11 mouse cellular contexts compared by ENCODE assay signal in genomic region chr1:126799379-126799798, GRCm38 (mm10). TPM values are rescaled to one million over a fixed set of nuclear protein-coding genes. Genes with fewer than 3 reads are reported as not detected.
A peak's percentile ranks its signal among the peaks of the same experiment; 100 is the strongest.
DNase-seq lines count a peak whose midpoint lies in the region; ATAC-seq lines count a peak whose summit lies in the region.
"Had no signal": no experiment of that assay in that cellular context is flagged by ENCODE, and none has a peak within 500 bp of the region (broad histone marks: within the 10 kb centered on the region; RNA-seq: fewer than 3 reads in every experiment).

No protein-coding gene starts in this region.

- no peak overlapping the region for H3K4me2 ChIP-seq in neural tube, embryonic 11.5 days (ENCODE audit: low read depth)
- no peak overlapping the region for H3K4me2 ChIP-seq in hindbrain, embryonic 13.5 days
- H3K4me2 ChIP-seq: liver, embryonic 11.5 days had no signal

- no peaks in the 10 kb centered on the region for H3K36me3 ChIP-seq in neural tube, embryonic 11.5 days (ENCODE audit: control insufficient read depth, insufficient read depth, low read length)
- no peaks in the 10 kb centered on the region for H3K36me3 ChIP-seq in hindbrain, embryonic 13.5 days
- H3K36me3 ChIP-seq: midbrain, embryonic 10.5 days had no signal

- no peaks in the 10 kb centered on the region for H3K9me3 ChIP-seq in neural tube, embryonic 11.5 days (ENCODE audit: control insufficient read depth, low read length)
- no peaks in the 10 kb centered on the region for H3K9me3 ChIP-seq in hindbrain, embryonic 13.5 days
- H3K9me3 ChIP-seq: midbrain, embryonic 10.5 days had no signal

- 68% methylated on average over 11 of the region's 11 CpGs for WGBS in neural tube, embryonic 11.5 days
- 69% methylated on average over 11 of the region's 11 CpGs for WGBS in hindbrain, embryonic 13.5 days

- no peak overlapping the region for H3K4me3 ChIP-seq in neural tube, embryonic 11.5 days (ENCODE audit: low read depth, low read length)
- H3K4me3 ChIP-seq in hindbrain, embryonic 13.5 days, result no peak overlapping the region
- H3K4me3 ChIP-seq: midbrain, embryonic 10.5 days had no signal

- H3K4me1 ChIP-seq in neural tube, embryonic 11.5 days (ENCODE audit: control insufficient read depth, insufficient read depth, low read length), result no peaks in the 10 kb centered on the region
- peaks cover 9% of the 10 kb centered on the region for H3K4me1 ChIP-seq in hindbrain, embryonic 13.5 days (replicated peaks)
- H3K4me1 ChIP-seq: midbrain, embryonic 10.5 days had no signal

- no peak overlapping the region for H3K9ac ChIP-seq in neural tube, embryonic 11.5 days (ENCODE audit: low read length)
- no peak overlapping the region for H3K9ac ChIP-seq in hindbrain, embryonic 13.5 days

- ATAC-seq in neural tube, embryonic 11.5 days (ENCODE audit: insufficient read depth, low FRiP score, low TSS enrichment), result 0 out of 2 replicates have a peak, but pooled peaks have one; percentile 13
- ATAC-seq in hindbrain, embryonic 13.5 days (ENCODE audit: low FRiP score), result peak; percentile 52; the same call in 1 of the 2 replicates
- no peak for ATAC-seq in inflammation-experienced regulatory T-cells, adult 6 months

- peak; percentile 88 for DNase-seq in heart, adult 11 months
- DNase-seq in heart, adult 9 months (ENCODE audit: low spot score in 2 of 2), result no peak
- DNase-seq in neural tube, embryonic 11.5 days (ENCODE audit: low spot score), result no peak
- DNase-seq in neural tube, embryonic 10.5 days (ENCODE audit: extremely low spot score, low spot score), result no peak
- peak; percentile 66 for DNase-seq in retina, postnatal 1 day
- DNase-seq in cerebellum, adult 11 months, result no peak
- DNase-seq: B cell, adult 2 months had no signal

- H3K27me3 ChIP-seq in neural tube, embryonic 11.5 days (ENCODE audit: control insufficient read depth, insufficient read depth, low read length), result no peaks in the 10 kb centered on the region
- no peaks in the 10 kb centered on the region for H3K27me3 ChIP-seq in hindbrain, embryonic 13.5 days

- H3K27ac ChIP-seq in neural tube, embryonic 11.5 days (ENCODE audit: low read depth, low read length), result no peak overlapping the region
- H3K27ac ChIP-seq in hindbrain, embryonic 13.5 days, result no peak overlapping the region
- H3K27ac ChIP-seq: midbrain, embryonic 10.5 days had no signal

RNA-seq across cellular contexts. Expression of gene Nckap5, which starts 31.2 kb away (rescaled TPM):
- 16.1 and 20.6 TPM in 2 replicates for polyA plus RNA-seq in neural tube, embryonic 11.5 days (2014; fragmentation: Nextera tagmentation; extraction: Ambion mirVana)
- polyA plus RNA-seq in hindbrain, embryonic 13.5 days (2015; fragmentation: Nextera tagmentation; extraction: Ambion mirVana), result 16.1 and 18.6 TPM in 2 replicates
- polyA plus RNA-seq in inflammation-experienced regulatory T-cells, adult 6 months (2017; shearing (Covaris generic)), result 1 to 10 TPM in 2 of 3 experiments, under 1 TPM in 1; 0.18 to 1.2 (median 1.1) TPM

Comparison
In these comparisons a context has a peak if more than half of its experiments do, and no peak if none do; other contexts are left out.
1. DNase-seq: peak in heart, adult 11 months (single experiment) and retina, postnatal 1 day (single experiment); none in heart, adult 9 months (0 of 2), neural tube, embryonic 11.5 days (single experiment), neural tube, embryonic 10.5 days (single experiment) and cerebellum, adult 11 months (single experiment).